Mouse (Mus musculus) cerebellum, postnatal 36 days (tissue): ENCODE data around the gene Prox1.

ENCODE experiments used
- DNase-seq, 2 experiments: peaks; one replicate each; pipeline ENCODE4 v3.0.0; 2021 to 2022; ENCODE audit warnings: mixed read lengths in 2 of 2

Gene Prox1

DNA sequence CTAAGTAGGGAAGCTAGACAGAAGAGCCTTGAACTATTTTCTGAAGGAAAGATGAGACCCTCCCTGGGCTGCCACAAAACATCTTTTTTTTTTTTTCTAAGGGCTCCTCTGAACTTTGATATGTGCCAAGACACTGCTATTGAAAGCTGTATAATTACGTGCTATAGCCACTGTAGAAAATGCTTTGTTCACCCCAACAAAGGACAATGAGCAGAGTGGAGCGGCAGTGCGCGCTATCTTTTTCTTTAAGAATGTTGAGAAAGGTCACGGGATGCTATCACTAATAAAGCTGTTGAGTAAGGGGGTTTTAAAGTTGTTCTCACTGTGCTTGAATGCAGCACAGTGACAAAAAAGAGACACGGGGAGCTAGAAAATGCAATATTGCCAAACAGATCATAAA lies 30.0 kb downstream of the Prox1 start:
- DNase-seq = no peak

- DNase-seq = no peak
Measured at GRCm38 (mm10) chr1:190139711-190140405, 30.7 kb downstream of the Prox1 start.

GRCm38 (mm10) chr1:190137943-190138342 lies 32.6 kb downstream of the Prox1 start:
- DNase-seq = peak; percentile 26 to 27

- no peak for DNase-seq
Measured at GRCm38 (mm10) chr1:190132897-190133296, 37.6 kb downstream of the Prox1 start.

DNA sequence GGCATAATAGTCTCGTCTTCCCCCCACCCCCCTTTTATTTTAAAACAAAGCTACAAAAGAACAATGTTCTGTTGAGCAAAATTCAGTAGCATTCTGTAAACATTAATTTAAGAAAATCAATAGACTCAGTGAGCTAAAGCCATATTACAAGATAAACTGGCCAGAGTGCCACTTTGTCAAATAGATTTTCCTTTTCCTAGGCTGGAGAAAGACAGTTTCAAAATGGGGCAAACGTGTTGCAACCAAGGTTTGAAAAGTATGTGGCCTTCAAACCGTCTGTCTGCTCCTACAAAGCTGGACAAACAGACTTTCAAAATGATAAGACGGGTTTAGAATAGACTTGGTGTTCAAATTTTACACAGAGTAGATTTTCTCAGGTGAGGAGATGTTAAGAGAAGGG lies 39.6 kb downstream of the Prox1 start:
- no peak for DNase-seq

DNA sequence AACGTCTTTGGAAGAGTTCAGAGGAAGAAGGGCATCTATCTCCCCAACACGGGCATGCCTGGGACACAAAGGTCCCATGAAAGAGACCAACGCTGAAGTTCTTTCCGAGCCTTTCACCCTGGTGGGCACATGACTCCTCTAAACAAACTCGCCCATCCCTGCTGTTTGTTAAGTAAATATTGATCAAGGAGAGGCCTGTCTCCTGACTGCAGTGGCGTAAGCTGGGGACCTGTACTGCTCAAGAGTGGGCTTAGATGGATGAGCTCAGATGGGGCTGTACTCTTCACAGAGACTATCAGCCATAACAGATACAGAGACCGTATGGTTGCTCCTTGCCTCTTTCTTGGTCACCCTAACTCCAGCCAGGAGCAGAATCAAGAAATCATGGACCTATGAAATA lies 41.0 kb downstream of the Prox1 start:
- DNase-seq = no peak

- no peak for DNase-seq
Measured at GRCm38 (mm10) chr1:190128674-190129322, 41.7 kb downstream of the Prox1 start.

DNA sequence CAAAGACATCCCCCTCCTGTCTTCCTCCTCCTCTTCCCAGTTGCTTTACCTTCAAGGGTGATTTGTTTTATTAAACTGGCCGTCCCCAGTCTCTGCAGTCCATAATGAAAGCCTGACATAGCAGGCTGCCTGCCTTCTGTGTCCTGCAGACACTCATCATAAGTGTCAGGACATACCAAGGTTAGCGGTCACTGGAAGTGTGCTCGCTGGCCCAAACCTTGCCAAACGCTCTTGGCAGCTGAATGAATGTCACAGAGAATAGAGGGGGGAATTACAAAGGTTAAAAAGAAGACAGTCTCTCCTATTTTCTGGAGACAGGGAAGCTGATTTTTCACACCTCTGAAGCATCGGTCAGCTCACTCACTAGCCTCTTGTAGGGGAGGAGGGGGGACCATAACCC lies 42.6 kb downstream of the Prox1 start:
- no peak for DNase-seq

GRCm38 (mm10) chr1:190127163-190127795 lies 43.2 kb downstream of the Prox1 start:
- DNase-seq = no peak

DNA sequence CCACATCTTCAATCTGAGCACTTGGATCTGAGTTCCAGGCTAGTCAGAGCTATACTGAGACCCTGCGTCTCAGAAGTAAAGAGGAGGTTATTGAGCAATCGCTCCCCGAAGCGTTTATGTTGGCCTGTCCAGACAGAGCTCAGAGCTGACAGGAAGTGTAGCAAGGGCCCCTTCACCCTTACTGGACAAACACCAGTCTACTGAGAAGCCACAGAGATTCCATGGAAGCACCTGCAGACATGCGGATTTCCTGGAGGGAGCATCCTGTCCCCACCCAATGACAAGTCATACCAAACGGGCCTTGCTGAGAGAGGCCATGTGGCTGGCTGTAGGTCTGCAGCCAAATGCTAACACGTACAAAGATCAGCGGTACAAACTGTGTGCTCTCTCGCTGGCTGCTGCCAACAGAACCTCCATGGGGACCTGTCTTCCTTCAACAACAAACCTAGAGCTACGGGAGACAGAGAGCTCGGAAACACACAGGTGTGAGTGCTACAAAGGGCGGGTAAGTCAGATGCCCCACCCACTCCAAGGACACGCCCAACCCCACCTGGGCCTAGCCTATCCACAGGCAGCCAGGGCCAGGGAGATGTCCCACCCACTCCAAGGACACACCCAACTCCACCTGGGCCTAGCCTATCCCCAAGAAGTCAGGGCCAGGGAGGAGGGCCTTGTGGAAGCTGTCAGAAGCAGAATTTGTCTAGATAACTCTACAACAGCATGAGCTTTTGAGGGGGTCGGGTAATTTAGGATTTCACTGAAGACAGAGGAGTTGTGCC lies 45.4 kb downstream of the Prox1 start:
- DNase-seq = no peak

GRCm38 (mm10) chr1:190123404-190123803 lies 47.1 kb downstream of the Prox1 start:
- no peak for DNase-seq

DNA sequence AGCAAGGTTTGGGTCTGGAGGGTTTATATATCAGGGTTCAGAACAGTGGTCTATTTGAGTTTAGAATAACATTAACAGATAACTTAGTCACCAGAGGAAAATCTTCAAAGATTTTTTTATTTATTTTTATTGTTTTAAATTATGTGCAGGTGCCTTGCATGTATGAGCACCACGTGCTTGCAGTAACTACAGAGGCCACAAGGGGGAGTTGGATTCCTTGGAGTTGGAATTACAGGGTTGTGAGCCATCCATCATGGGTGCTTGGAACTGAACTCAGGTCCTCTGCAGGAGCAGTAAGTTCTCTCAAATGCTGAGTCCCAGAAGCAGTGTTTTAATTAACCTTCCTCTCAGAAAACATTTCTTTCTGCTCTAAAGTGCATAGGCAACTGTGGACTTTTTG lies 54.5 kb downstream of the Prox1 start:
- no peak for DNase-seq

GRCm38 (mm10) chr1:190111741-190112140 lies 58.8 kb downstream of the Prox1 start:
- no peak for DNase-seq

DNA sequence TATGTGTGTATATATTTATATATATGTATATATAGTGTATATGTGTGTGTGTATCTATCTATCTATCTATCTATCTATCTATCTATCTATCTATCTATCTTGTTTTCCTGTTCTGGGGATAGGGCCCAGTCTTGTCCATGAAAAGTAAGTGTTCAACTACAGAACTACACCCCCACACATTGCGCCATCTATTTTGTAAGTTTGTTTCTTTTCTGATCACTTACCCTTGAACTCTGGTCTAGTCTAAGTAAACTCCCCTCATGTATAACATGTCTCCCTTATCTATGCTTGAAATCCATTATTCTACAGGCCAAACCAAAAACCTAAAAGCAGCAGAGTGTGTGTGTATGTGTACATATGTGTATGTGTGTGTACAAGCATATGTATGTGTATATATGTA lies 62.9 kb downstream of the Prox1 start:
- DNase-seq = no peak

- no peak for DNase-seq
Measured at GRCm38 (mm10) chr1:190106674-190107420, 63.7 kb downstream of the Prox1 start.

GRCm38 (mm10) chr1:190106060-190106459 lies 64.5 kb downstream of the Prox1 start:
- no peak for DNase-seq

DNA sequence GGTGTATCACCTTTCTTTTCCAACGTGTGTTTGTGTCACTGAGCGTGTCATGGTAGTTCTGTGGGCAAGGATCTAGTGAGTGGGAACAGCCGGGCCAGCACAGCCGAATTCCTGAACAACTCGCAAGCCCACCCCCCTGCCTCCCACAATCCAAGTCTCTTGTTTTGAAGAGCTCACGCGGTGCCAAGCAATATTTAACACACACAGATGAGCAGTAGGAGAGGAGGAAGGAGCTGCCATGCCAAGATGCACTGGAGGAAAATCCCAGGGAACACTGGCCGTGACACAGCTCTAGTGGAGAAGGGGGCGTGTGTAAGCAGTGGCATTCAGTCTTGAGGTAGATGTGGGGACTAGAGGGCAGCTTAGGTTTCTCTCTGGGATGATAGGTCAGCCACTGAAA lies 77.2 kb downstream of the Prox1 start:
- DNase-seq = no peak

- no peak for DNase-seq
Measured at GRCm38 (mm10) chr1:190092076-190092475, 78.4 kb downstream of the Prox1 start.

GRCm38 (mm10) chr1:190088929-190089328 lies 81.6 kb downstream of the Prox1 start:
- no peak for DNase-seq

GRCm38 (mm10) chr1:190085703-190086102 lies 84.8 kb downstream of the Prox1 start:
- DNase-seq = peak; percentile 46 to 48

DNA sequence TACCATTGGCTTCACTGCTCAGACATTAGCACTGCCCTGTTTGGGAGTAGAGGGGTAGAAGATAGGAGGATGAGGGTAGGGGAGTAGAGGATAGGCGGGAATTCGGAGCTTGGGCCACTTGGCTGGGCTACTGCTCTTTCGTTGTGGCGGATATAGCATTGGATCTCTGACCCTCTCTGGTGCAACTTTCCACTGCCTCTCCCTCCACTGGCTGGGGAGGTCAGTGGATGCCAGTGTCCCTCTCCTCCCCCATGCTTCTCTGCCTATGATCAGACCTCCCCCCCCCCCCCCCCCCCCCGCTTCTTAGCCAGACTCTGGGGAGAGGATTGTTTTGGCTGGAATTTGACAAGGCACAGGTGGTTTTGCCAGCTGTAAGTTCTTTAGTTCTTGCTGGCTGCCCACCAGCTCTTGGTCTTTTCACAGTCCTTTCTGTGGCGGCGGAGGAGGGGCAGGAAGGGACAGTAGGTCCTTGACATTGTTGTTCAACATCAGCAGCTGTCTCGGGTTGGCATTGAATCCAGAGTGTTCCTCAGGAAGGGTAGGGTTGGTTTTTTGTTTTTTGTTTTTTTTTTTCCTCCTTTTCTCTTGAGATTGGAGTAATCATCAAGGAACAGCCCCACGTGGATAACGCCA lies 90.8 kb downstream of the Prox1 start:
- no peak for DNase-seq

- DNase-seq = no peak
Measured at GRCm38 (mm10) chr1:190076601-190077000, 93.9 kb downstream of the Prox1 start.
